Mouse (Mus musculus): ENCODE data around the gene Zfp740.

Zfp740 gene

GRCm38 (mm10) chr15:102248131-102248811 lies 45.2 kb downstream of the Zfp740 start:
- DNase-seq (ENCODE audit: low read depth): peak; percentile 29

DNA sequence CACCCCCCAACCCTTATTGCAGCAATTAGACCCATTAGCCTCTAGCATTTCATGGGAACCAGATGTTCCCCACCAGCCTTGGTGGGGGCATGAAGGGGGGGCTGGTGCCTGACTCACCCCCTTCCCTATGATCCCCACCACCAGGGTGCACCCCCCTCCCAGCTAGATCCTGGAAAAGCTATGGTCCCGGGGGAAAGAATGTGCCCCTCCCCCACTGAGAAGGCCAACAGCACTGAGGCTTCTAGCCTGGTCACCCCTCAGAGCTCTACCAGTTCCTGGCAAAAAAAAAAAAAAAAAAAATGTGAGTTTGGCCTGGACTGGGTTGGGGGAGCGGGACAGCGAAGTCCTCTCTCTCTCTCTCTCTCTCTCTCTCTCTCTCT lies 45.8 kb downstream of the Zfp740 start:
- no peak for DNase-seq (ENCODE audit: low read depth)

- no peak for DNase-seq (ENCODE audit: low read depth)
These were observed 46.2 kb downstream of the Zfp740 start for GRCm38 (mm10) chr15:102249251-102249691.

- no peak for DNase-seq (ENCODE audit: low read depth)
These were observed 46.9 kb downstream of the Zfp740 start for GRCm38 (mm10) chr15:102249967-102250366.

- no peak for DNase-seq (ENCODE audit: low read depth)
These were observed 47.5 kb downstream of the Zfp740 start for GRCm38 (mm10) chr15:102250521-102250920.

DNA sequence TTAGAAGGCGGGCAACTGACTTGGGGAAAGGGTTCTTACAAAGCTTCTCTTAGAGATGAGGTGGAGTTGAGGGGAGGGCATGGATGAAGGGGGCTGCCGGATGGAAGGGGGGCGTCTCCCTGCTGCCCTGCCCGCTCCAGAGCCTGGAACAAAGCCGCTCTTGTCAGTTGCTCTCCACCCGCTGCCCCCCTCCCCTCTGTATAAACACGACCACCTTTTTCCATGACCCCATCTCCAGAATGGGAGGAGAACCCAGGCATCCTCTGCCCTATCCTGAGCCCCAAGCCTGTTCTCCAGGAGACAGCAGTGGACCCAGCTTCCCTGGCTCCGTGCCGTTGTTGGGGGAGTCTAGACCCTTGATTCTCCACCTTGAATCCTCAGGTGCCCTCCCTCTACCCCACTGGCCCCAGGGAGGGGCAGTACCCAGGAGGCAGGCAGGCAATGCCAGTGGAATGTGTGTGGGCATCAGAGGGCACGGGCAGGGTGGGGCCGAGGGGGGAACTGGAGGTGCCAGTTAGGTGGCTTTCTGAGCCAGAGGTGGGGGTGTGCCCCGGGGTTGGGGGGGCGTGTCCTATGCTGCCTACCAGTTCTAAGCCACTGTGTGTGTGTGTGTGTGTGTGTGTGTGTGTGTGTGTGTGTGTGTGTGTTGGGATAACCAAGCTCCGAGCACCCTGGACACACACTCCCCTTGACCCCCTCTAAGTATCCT lies 52.7 kb downstream of the Zfp740 start:
- no peak for DNase-seq (ENCODE audit: low read depth)

DNA sequence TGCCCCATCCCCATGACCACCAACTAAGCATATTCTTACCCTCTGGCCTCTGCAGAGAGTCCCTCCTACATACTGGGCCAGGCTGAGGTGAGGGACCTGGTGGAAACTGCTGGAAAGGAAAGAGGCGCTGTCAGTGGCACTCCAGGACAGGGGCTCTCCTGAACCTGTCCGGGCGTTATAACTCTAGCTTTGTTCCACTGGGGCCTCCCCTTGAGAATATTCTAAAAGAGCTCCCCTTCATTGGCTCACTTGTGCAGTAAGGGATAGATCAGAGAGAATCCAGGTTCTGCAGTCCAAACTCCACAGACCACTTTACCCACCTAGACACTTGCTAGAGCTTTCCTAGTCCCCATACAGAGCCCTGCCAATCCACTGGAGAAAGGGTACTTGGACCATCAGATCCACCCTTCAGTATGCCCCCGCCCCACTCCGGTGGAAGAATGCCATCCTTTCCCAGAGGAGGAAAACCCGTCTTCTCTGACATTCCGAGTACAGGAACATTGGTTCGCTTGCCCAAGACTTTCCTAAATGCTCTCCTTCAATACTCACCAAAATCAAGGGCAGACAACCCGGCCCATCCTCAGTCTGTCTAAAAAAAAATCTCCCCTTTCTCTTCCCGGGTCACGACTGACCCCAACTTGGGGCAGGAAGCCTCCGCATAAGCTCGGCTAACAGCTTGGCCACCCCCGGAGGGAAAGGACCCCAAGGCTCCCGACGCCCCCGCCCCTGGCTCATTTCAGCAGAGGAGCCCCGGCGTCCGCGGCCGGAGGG lies 53.6 kb downstream of the Zfp740 start:
- DNase-seq (ENCODE audit: low read depth): no peak

GRCm38 (mm10) chr15:102257202-102258075 lies 54.4 kb downstream of the Zfp740 start, which contains the start of gene Rarg:
TSS of gene Rarg (minus strand) at chr15:102257517.
- peak; percentile 67 for DNase-seq (ENCODE audit: low read depth)

- peak; percentile 14 for DNase-seq (ENCODE audit: low read depth)
These were observed 55.0 kb downstream of the Zfp740 start for GRCm38 (mm10) chr15:102258076-102258470.

DNA sequence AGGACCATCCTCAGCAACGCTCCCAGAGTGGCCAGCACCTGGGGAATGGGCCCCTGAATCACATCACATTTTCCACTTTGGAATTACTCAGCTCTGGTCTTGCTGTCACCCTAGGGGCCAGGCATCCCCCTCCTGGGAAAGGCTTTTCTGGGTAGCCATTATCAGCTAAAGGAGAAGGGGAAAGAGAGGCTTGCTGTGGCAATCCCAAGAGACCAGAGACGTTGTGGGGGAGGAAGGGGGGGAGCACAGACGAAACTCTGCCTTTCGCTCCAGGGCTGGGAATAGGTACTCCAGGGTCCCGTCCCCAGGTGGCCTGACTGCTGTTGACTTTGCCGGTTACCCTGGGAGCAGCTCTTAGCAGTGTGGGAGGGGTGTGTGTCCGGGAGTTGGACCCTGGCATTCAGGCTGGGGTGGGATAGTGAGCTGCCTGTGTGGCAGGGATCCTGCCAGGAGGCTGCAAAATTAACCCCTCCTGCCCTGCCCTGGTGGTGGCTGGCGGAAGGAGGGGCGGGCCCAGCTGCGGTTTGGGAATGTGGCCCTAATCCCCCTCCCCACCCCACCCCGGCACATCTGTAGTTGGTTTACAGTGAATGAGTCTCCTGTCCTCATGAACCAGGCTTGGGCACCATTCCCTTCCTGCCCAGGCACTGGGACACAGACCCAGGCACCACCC lies 55.7 kb downstream of the Zfp740 start:
- DNase-seq (ENCODE audit: low read depth): no peak

- no peak for DNase-seq (ENCODE audit: low read depth)
These were observed 59.5 kb downstream of the Zfp740 start for GRCm38 (mm10) chr15:102262582-102262981.

GRCm38 (mm10) chr15:102263037-102263436 lies 60.0 kb downstream of the Zfp740 start:
- no peak for DNase-seq (ENCODE audit: low read depth)
